Mouse (Mus musculus) B cell, adult 2 months (primary cell): ENCODE measurements around the gene Ldlrad3.

ENCODE experiments used
- DNase-seq, 2 experiments: peaks; one replicate each; pipeline ENCODE4 v3.0.0; 2022

Gene Ldlrad3

GRCm38 (mm10) chr2:102185069-102185950 lies 875 bp downstream of the Ldlrad3 start:
- DNase-seq: peak in 1 of 2 experiments; percentile 16

- no peak for DNase-seq
Observed at GRCm38 (mm10) chr2:102183720-102184480, 2.3 kb downstream of the Ldlrad3 start.

GRCm38 (mm10) chr2:102181459-102181858 lies 4.7 kb downstream of the Ldlrad3 start:
- no peak for DNase-seq

GRCm38 (mm10) chr2:102176434-102176772 lies 9.8 kb downstream of the Ldlrad3 start:
- DNase-seq: no peak

- DNase-seq: no peak
Observed at GRCm38 (mm10) chr2:102175741-102176433, 10.3 kb downstream of the Ldlrad3 start.

- no peak for DNase-seq
Observed at GRCm38 (mm10) chr2:102172458-102172857, 13.7 kb downstream of the Ldlrad3 start.

GRCm38 (mm10) chr2:102166550-102167325 lies 19.4 kb downstream of the Ldlrad3 start:
- DNase-seq: no peak

- peak; percentile 31 to 34 for DNase-seq
Observed at GRCm38 (mm10) chr2:102163106-102163505, 23.1 kb downstream of the Ldlrad3 start.

GRCm38 (mm10) chr2:102157555-102157954 lies 28.6 kb downstream of the Ldlrad3 start:
- no peak for DNase-seq

GRCm38 (mm10) chr2:102157010-102157409 lies 29.2 kb downstream of the Ldlrad3 start:
- DNase-seq: no peak

- DNase-seq: no peak
Observed at GRCm38 (mm10) chr2:102156460-102156859, 29.7 kb downstream of the Ldlrad3 start.

GRCm38 (mm10) chr2:102155306-102156015 lies 30.7 kb downstream of the Ldlrad3 start:
- DNase-seq: no peak

- no peak for DNase-seq
Observed at GRCm38 (mm10) chr2:102154771-102155211, 31.4 kb downstream of the Ldlrad3 start.

- no peak for DNase-seq
Observed at GRCm38 (mm10) chr2:102154328-102154727, 31.9 kb downstream of the Ldlrad3 start.

GRCm38 (mm10) chr2:102153516-102153915 lies 32.7 kb downstream of the Ldlrad3 start:
- DNase-seq: no peak

- DNase-seq: no peak
Observed at GRCm38 (mm10) chr2:102152851-102153250, 33.3 kb downstream of the Ldlrad3 start.

- no peak for DNase-seq
Observed at GRCm38 (mm10) chr2:102149058-102149457, 37.1 kb downstream of the Ldlrad3 start.

- no peak for DNase-seq
Observed at GRCm38 (mm10) chr2:102148093-102148492, 38.1 kb downstream of the Ldlrad3 start.

GRCm38 (mm10) chr2:102147561-102147960 lies 38.6 kb downstream of the Ldlrad3 start:
- no peak for DNase-seq

GRCm38 (mm10) chr2:102146386-102146785 lies 39.8 kb downstream of the Ldlrad3 start:
- no peak for DNase-seq

- no peak for DNase-seq
Observed at GRCm38 (mm10) chr2:102145036-102145435, 41.1 kb downstream of the Ldlrad3 start.

- DNase-seq: no peak
Observed at GRCm38 (mm10) chr2:102144311-102144710, 41.9 kb downstream of the Ldlrad3 start.
